In the genomic region with DNA sequence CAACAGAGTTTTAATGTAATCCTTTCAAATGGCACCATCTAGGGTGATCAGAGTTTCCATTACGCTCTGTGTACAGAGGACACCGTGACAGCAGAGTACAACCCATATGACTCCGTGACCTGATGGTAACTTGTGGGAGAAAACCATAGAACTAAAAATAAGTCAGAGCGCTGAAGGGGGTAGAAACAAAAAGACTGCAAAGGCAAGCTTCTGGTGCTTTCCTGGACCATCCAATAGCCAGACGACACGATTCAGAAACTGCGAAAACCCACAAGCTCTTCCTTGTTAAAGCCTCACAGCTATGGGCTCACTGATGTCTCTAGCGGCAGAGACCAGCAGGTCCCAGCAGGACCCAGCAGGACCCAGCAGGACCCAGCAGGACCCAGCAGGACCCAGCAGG, we compare ENCODE assay signal across 14 mouse cellular contexts. TPM values are rescaled to one million over a fixed set of nuclear protein-coding genes. Genes with fewer than 3 reads are reported as not detected.
DNase-seq lines count a peak whose midpoint lies in the region; ATAC-seq and TF ChIP-seq lines count a peak whose summit lies in the region.
"Had no signal": no experiment of that assay in that cellular context is flagged by ENCODE, and none has a peak within 500 bp of the region (broad histone marks: within the 10 kb centered on the region; RNA-seq: fewer than 3 reads in every experiment).

No protein-coding gene starts in this region.

- no peak for DNase-seq in forebrain, embryonic 11.5 days (ENCODE audit: low spot score)
- DNase-seq in left cerebral cortex, adult 2 months (ENCODE audit: extremely low spot score in 1 of 2, low spot score in 2 of 2) = no peak
- DNase-seq in left cerebral cortex, postnatal 4 days = no peak
- peak; percentile 30 for DNase-seq in midbrain, embryonic 14.5 days
- DNase-seq in liver, embryonic 11.5 days (ENCODE audit: low spot score) = no peak
- no peak for DNase-seq in right cerebral cortex, postnatal 36 days (ENCODE audit: low spot score in 2 of 2)
- DNase-seq: adrenal gland, postnatal 36 days; right cerebral cortex, adult 18-20 months; thymus, postnatal 4 days had no signal

- peak; percentile 25 for TF ChIP-seq CTCF in left cerebral cortex, adult 2 months (IDR thresholded peaks at IDR 0.05)
- TF ChIP-seq CTCF in embryonic fibroblast, embryonic 13.5 days (IDR thresholded peaks at IDR 0.05; ENCODE audit: borderline replicate concordance, insufficient read depth, low read length) = no peak

- H3K4me1 ChIP-seq in forebrain, embryonic 11.5 days (replicated peaks; ENCODE audit: control insufficient read depth, insufficient read depth, low read length) = no peaks in the 10 kb centered on the region
- H3K4me1 ChIP-seq in forebrain, embryonic 12.5 days = no peaks in the 10 kb centered on the region; the same call in 1 of the 2 replicates
- peaks cover 6% of the 10 kb centered on the region for H3K4me1 ChIP-seq in embryonic fibroblast, embryonic 13.5 days (ENCODE audit: control insufficient read depth, insufficient read depth, low read length)
- no peaks in the 10 kb centered on the region for H3K4me1 ChIP-seq in midbrain, embryonic 14.5 days (ENCODE audit: control insufficient read depth, insufficient read depth, low read length)
- H3K4me1 ChIP-seq in liver, embryonic 11.5 days (replicated peaks; ENCODE audit: control insufficient read depth, insufficient read depth, low read length) = peaks cover 5% of the 10 kb centered on the region

- no peak overlapping the region for H3K27ac ChIP-seq in forebrain, embryonic 11.5 days (ENCODE audit: low read depth, low read length)
- no peak overlapping the region for H3K27ac ChIP-seq in forebrain, embryonic 12.5 days
- H3K27ac ChIP-seq in left cerebral cortex, adult 2 months = no peak overlapping the region
- H3K27ac ChIP-seq in embryonic fibroblast, embryonic 13.5 days (ENCODE audit: insufficient read depth, low read length) = peak overlapping the region; percentile 88
- H3K27ac ChIP-seq in midbrain, embryonic 14.5 days (replicated peaks; ENCODE audit: low read depth, low read length) = no peak overlapping the region
- H3K27ac ChIP-seq in liver, embryonic 11.5 days (ENCODE audit: low read depth, low read length) = no peak overlapping the region
- H3K27ac ChIP-seq: limb, embryonic 10.5 days; lung, embryonic 15.5 days had no signal

- no peaks in the 10 kb centered on the region for H3K27me3 ChIP-seq in forebrain, embryonic 11.5 days (ENCODE audit: control insufficient read depth, insufficient read depth, low read length)
- no peaks in the 10 kb centered on the region for H3K27me3 ChIP-seq in forebrain, embryonic 12.5 days
- H3K27me3 ChIP-seq in midbrain, embryonic 14.5 days (ENCODE audit: control insufficient read depth, insufficient read depth, low read length) = no peaks in the 10 kb centered on the region
- no peaks in the 10 kb centered on the region for H3K27me3 ChIP-seq in liver, embryonic 11.5 days (replicated peaks; ENCODE audit: control insufficient read depth, insufficient read depth, low read length)
- H3K27me3 ChIP-seq: lung, embryonic 15.5 days had no signal

- 58% methylated on average over 8 of the region's 8 CpGs for WGBS in forebrain, embryonic 11.5 days
- 63% methylated on average over 8 of the region's 8 CpGs for WGBS in forebrain, embryonic 12.5 days
- 57% methylated on average over 8 of the region's 8 CpGs for WGBS in midbrain, embryonic 14.5 days
- 68% methylated on average over 8 of the region's 8 CpGs for WGBS in liver, embryonic 11.5 days

- H3K9me3 ChIP-seq in forebrain, embryonic 11.5 days (ENCODE audit: control insufficient read depth, low read length) = no peaks in the 10 kb centered on the region
- H3K9me3 ChIP-seq in forebrain, embryonic 12.5 days = no peaks in the 10 kb centered on the region
- no peaks in the 10 kb centered on the region for H3K9me3 ChIP-seq in midbrain, embryonic 14.5 days (ENCODE audit: control insufficient read depth, low read length)
- H3K9me3 ChIP-seq in liver, embryonic 11.5 days (ENCODE audit: control insufficient read depth, low read length) = no peaks in the 10 kb centered on the region
- H3K9me3 ChIP-seq: limb, embryonic 10.5 days; lung, embryonic 15.5 days had no signal

- intact Hi-C loops in left cerebral cortex, adult 2 months (cut with DNase I) = no loop called here
- intact Hi-C loops in left cerebral cortex, postnatal 4 days (cut with DNase I) = no loop called here

- no peak for TF ChIP-seq POLR2A in embryonic fibroblast, embryonic 13.5 days (IDR thresholded peaks at IDR 0.05; ENCODE audit: low read depth, low read length)

- peak; percentile 24; the same call in 1 of the 2 replicates for ATAC-seq in forebrain, embryonic 11.5 days (replicated peaks; ENCODE audit: low FRiP score)
- no peak for ATAC-seq in forebrain, embryonic 12.5 days (ENCODE audit: low FRiP score)
- ATAC-seq in midbrain, embryonic 14.5 days (ENCODE audit: low FRiP score, low TSS enrichment) = no peak
- ATAC-seq in liver, embryonic 11.5 days (replicated peaks; ENCODE audit: low FRiP score) = no peak

- no peak overlapping the region for H3K9ac ChIP-seq in forebrain, embryonic 11.5 days (ENCODE audit: low read length)
- H3K9ac ChIP-seq in forebrain, embryonic 12.5 days = no peak overlapping the region
- H3K9ac ChIP-seq in midbrain, embryonic 14.5 days (replicated peaks; ENCODE audit: low read length) = no peak overlapping the region
- no peak overlapping the region for H3K9ac ChIP-seq in liver, embryonic 11.5 days (ENCODE audit: low read depth, low read length)
- H3K9ac ChIP-seq: lung, embryonic 15.5 days had no signal

- no peaks in the 10 kb centered on the region for H3K36me3 ChIP-seq in forebrain, embryonic 11.5 days (ENCODE audit: control insufficient read depth, insufficient read depth, low read length)
- no peaks in the 10 kb centered on the region for H3K36me3 ChIP-seq in forebrain, embryonic 12.5 days (replicated peaks)
- H3K36me3 ChIP-seq in midbrain, embryonic 14.5 days (ENCODE audit: control insufficient read depth, insufficient read depth, low read length) = no peaks in the 10 kb centered on the region
- no peaks in the 10 kb centered on the region for H3K36me3 ChIP-seq in liver, embryonic 11.5 days (ENCODE audit: control insufficient read depth, insufficient read depth, low read length)
- H3K36me3 ChIP-seq: limb, embryonic 10.5 days; lung, embryonic 15.5 days had no signal

- H3K4me2 ChIP-seq in forebrain, embryonic 11.5 days (ENCODE audit: low read depth, low read length, severe bottlenecking) = no peak overlapping the region
- H3K4me2 ChIP-seq in forebrain, embryonic 12.5 days = no peak overlapping the region
- H3K4me2 ChIP-seq in midbrain, embryonic 14.5 days (ENCODE audit: low read length) = peak overlapping the region; percentile 15; the same call in 1 of the 2 replicates
- no peak overlapping the region for H3K4me2 ChIP-seq in liver, embryonic 11.5 days
- H3K4me2 ChIP-seq: lung, embryonic 15.5 days had no signal

- no peak overlapping the region for H3K4me3 ChIP-seq in forebrain, embryonic 11.5 days (ENCODE audit: low read depth, low read length)
- H3K4me3 ChIP-seq in forebrain, embryonic 12.5 days (replicated peaks) = no peak overlapping the region
- no peak overlapping the region for H3K4me3 ChIP-seq in left cerebral cortex, adult 2 months
- no peak overlapping the region for H3K4me3 ChIP-seq in embryonic fibroblast, embryonic 13.5 days (ENCODE audit: insufficient read depth, low read length)
- H3K4me3 ChIP-seq in midbrain, embryonic 14.5 days (replicated peaks; ENCODE audit: low read depth, low read length) = no peak overlapping the region
- H3K4me3 ChIP-seq in liver, embryonic 11.5 days (ENCODE audit: low read depth, low read length) = no peak overlapping the region
- H3K4me3 ChIP-seq: limb, embryonic 10.5 days; lung, embryonic 15.5 days had no signal

RNA-seq across cellular contexts. Expression of a gene that starts 18.6 kb away (rescaled TPM):
- 2.7 and 3.4 TPM in 2 replicates for polyA plus RNA-seq in forebrain, embryonic 11.5 days (2014; fragmentation: Nextera tagmentation; extraction: Ambion mirVana)
- polyA plus RNA-seq in forebrain, embryonic 12.5 days (2016; fragmentation: Nextera tagmentation; extraction: Ambion mirVana) = 3.4 and 3.6 TPM in 2 replicates
- total RNA-seq in left cerebral cortex, adult 2 months (2021) = 10 to 100 TPM; 10.6 to 18.4 TPM
- 10 to 100 TPM; 12.3 to 14.9 TPM for total RNA-seq in left cerebral cortex, postnatal 4 days (2021)
- polyA plus RNA-seq in embryonic fibroblast, embryonic 13.5 days (2011; ENCODE audit: insufficient read length, low read depth, missing spikeins) = 19.1 and 26.6 TPM in 2 replicates
- 1.3 and 2.8 TPM in 2 replicates for polyA plus RNA-seq in midbrain, embryonic 14.5 days (2014; fragmentation: Nextera tagmentation; extraction: Ambion mirVana)
- polyA plus RNA-seq in liver, embryonic 11.5 days (2014; fragmentation: Nextera tagmentation; extraction: Ambion mirVana) = 2.3 and 2.8 TPM in 2 replicates
- total RNA-seq: granulocyte monocyte progenitor cell, adult 5-6 weeks had no signal
